Comparison of ENCODE assay signal across 17 mouse cellular contexts in the genomic region with DNA sequence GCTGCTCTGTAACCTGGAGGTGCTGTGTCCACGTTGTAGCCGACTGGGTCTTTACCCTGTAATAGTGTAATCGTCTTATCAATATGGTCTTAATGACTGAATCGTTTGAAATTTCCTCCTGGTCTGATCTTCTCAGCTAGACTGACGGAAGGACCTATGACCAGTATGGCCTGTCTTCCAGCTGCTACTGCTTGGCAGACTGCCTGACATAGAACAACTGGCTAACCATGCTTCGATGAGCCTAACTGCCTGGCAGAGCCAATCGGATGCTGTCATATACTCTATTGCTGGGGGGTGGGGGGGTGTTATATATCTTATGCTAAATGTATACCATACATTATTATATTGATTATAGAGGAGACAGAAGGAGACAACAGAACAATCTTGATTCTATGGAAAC.
"Had no signal": no experiment of that assay in that cellular context is flagged by ENCODE, and none has a peak within 500 bp of the region (broad histone marks: within the 10 kb centered on the region; RNA-seq: fewer than 3 reads in every experiment).

No protein-coding gene starts in this region.

- H3K27me3 ChIP-seq: limb, embryonic 13.5 days; liver, embryonic 15.5 days; megakaryocyte, embryonic 14.5 days; midbrain, embryonic 15.5 days; neural tube, embryonic 12.5 days had no signal

- H3K36me3 ChIP-seq: limb, embryonic 13.5 days; liver, embryonic 15.5 days; midbrain, embryonic 15.5 days; neural tube, embryonic 12.5 days had no signal

- H3K9ac ChIP-seq: limb, embryonic 13.5 days; liver, embryonic 15.5 days; midbrain, embryonic 15.5 days; neural tube, embryonic 12.5 days had no signal

- ATAC-seq: hindbrain, embryonic 16.5 days; inflammation-experienced regulatory T-cells, adult 6 months; intestine, postnatal 0 days; midbrain, embryonic 15.5 days had no signal

- H3K4me2 ChIP-seq: limb, embryonic 13.5 days; liver, embryonic 11.5 days; liver, embryonic 15.5 days; midbrain, embryonic 11.5 days; midbrain, embryonic 15.5 days; neural tube, embryonic 12.5 days had no signal

- H3K27ac ChIP-seq: layer of hippocampus, adult 2 months; limb, embryonic 13.5 days; liver, embryonic 15.5 days; macrophage; midbrain, embryonic 15.5 days; neural tube, embryonic 12.5 days had no signal

- H3K9me3 ChIP-seq: limb, embryonic 13.5 days; liver, embryonic 15.5 days; midbrain, embryonic 15.5 days; neural tube, embryonic 12.5 days had no signal

- H3K4me3 ChIP-seq: layer of hippocampus, adult 2 months; limb, embryonic 13.5 days; liver, embryonic 15.5 days; megakaryocyte, embryonic 14.5 days; midbrain, embryonic 15.5 days; neural tube, embryonic 12.5 days had no signal

- DNase-seq: kidney, postnatal 36 days; right cerebral cortex, postnatal 4 days; spleen, adult 18-20 months; thymus, adult 2 months; thymus, postnatal 25 days had no signal

- H3K4me1 ChIP-seq: midbrain, embryonic 15.5 days; neural tube, embryonic 12.5 days had no signal
